Mouse (Mus musculus) neural tube, embryonic 15.5 days (tissue): ENCODE measurements at regions not wholly inside any gene's neighbourhood (a gene's known extent, or its start where the extent isn't known, plus 50 kb on each side); places are given as distances from the start of the nearest gene placed in this dataset.

ENCODE experiments used
- ATAC-seq: fragments of 200-750 bp; cut with Nextera tagmentation; 2 replicates; pipeline ENCODE4 v1.8.0; 2017; ENCODE audit warnings: mild to moderate bottlenecking, moderate TSS enrichment, moderate library complexity; ENCODE audit not compliant: low FRiP score
- H3K27ac ChIP-seq: fragments of 300-500 bp; sonication (generic); replicated peaks from 2 replicates; pipeline ENCODE4 v1.5.1; 2015; ENCODE audit warnings: mild to moderate bottlenecking, inconsistent platforms
- H3K27me3 ChIP-seq: fragments of 300-500 bp; sonication (generic); replicated peaks from 2 replicates; pipeline ENCODE4 v1.6.1; 2015; ENCODE audit warnings: inconsistent platforms
- H3K36me3 ChIP-seq: fragments of 300-500 bp; sonication (generic); 2 replicates; pipeline ENCODE4 v1.6.1; 2015; ENCODE audit warnings: inconsistent platforms
- H3K4me1 ChIP-seq: fragments of 300-500 bp; sonication (generic); 2 replicates; pipeline ENCODE4 v1.6.1; 2015; ENCODE audit warnings: inconsistent platforms
- H3K4me2 ChIP-seq: fragments of 300-500 bp; sonication (generic); 2 replicates; pipeline ENCODE4 v1.6.1; 2015; ENCODE audit warnings: inconsistent platforms, mild to moderate bottlenecking, moderate library complexity
- H3K4me3 ChIP-seq: fragments of 300-500 bp; sonication (generic); replicated peaks from 2 replicates; pipeline ENCODE4 v1.5.1; 2015; ENCODE audit warnings: mild to moderate bottlenecking, inconsistent platforms
- H3K9ac ChIP-seq: fragments of 300-500 bp; sonication (generic); replicated peaks from 2 replicates; pipeline ENCODE4 v1.6.1; 2015; ENCODE audit warnings: mild to moderate bottlenecking, inconsistent platforms
- H3K9me3 ChIP-seq: fragments of 300-500 bp; sonication (generic); replicated peaks from 2 replicates; pipeline ENCODE4 v1.6.1; 2016; ENCODE audit warnings: inconsistent platforms
- WGBS: fragments of 180-500 bp; shearing (Covaris S2); methylation state at CpG from one replicate; pipeline ENCODE4 v1.1.7; 2015; ENCODE audit warnings: mixed read lengths; 5-methylcytosine and 5-hydroxymethylcytosine counted together

DNA sequence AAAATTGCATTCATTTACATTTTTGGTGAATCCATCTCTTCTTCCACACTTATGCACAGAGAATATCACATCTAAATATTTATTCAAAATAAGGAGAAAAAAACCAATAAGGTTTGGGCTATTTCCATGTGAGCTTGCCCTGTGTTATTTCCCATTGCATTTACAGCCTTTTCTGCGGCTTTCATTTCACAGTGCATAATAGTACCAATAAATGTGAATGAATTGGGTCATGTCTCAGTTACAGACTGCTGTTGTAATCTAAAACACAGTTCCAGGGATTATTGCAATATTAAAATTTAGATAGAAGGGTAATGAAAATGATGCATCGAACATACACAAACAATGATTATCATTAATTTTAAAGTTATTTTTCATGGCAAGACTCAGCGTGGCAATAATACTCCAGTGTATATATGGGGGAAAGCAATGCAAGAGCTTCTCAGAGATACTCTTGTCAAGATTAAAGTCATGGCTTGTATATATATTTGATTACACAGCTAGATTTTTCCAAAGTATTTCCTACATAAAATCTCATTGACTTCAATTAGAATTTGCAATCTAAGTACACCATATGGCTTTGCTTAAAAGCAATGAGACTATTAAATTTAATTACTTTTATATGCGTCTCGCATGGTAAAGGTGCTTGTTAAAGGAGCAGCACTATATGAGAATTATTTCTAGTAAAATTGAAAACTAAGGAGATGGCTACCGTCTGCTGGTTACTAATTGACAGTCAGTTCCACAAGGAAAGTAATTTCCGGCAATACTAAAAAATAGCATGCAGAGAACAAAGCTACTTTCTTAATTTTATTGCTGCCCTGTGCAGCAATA, 782.1 kb upstream of the Cdh9 start:
- 52% methylated on average over 7 of the region's 7 CpGs for WGBS
- H3K9me3 ChIP-seq, result no peaks in the 10 kb centered on the region
- H3K4me3 ChIP-seq, result no peak overlapping the region
- peak; percentile 80 for ATAC-seq
- H3K4me1 ChIP-seq, result no peaks in the 10 kb centered on the region
- no peaks in the 10 kb centered on the region for H3K27me3 ChIP-seq
- H3K27ac ChIP-seq, result no peak overlapping the region
- H3K9ac ChIP-seq, result no peak overlapping the region
- no peaks in the 10 kb centered on the region for H3K36me3 ChIP-seq
- no peak overlapping the region for H3K4me2 ChIP-seq

DNA sequence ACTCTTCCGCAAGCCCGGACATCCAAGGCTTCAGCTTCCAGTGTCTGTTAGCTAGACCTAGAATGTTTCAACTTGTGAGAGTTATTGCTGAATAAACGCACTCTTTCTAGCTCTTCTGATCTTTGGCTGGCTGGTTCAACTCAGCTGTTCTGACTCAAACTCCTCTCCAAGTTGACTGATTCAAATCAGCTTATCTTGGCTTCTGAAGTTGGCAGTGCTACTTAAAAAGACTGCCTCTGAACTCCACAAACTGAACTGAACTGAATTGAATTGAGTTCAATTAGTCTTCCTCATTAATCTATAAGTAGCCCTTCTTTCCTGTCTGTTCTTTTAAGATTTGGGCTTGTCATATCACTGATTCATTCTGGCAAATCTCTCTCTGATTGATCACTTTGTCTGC, 769.1 kb upstream of the Cdh9 start:
- Histone ChIP-seq H3K4me2 (no peak overlapping the region), H3K27ac (no peak overlapping the region), H3K4me1 (no peaks in the 10 kb centered on the region), H3K27me3 (no peaks in the 10 kb centered on the region), H3K9ac (no peak overlapping the region), H3K9me3 (no peaks in the 10 kb centered on the region), H3K36me3 (no peaks in the 10 kb centered on the region), H3K4me3 (no peak overlapping the region)
- ATAC-seq, result no peak
- WGBS, result 98% methylated on average over 3 of the region's 3 CpGs

DNA sequence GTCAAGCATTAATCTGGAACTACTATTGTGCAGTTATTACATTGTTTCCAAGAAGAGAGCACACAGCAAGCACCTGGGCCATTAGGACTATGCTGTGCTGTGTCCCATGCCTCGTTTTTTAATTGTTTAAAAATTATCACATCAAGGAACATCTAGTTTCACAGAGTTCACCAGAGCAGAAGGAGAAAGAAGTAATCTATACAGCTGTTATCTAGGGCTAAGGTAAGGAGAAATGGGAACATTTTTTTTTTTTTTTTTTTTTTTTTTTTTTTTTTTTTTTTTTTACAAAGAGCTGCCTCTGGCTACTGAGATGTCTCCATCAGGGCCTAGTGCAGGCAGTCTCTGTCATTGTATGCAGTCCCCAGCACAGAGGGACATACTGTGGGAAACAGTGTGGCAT, 760.0 kb upstream of the Cdh9 start:
- 55% methylated on average over 1 of the region's 1 CpGs for WGBS
- Histone ChIP-seq H3K27ac (no peak overlapping the region), H3K36me3 (no peaks in the 10 kb centered on the region), H3K9me3 (no peaks in the 10 kb centered on the region), H3K27me3 (no peaks in the 10 kb centered on the region), H3K4me1 (no peaks in the 10 kb centered on the region), H3K4me2 (no peak overlapping the region), H3K9ac (no peak overlapping the region), H3K4me3 (no peak overlapping the region)
- ATAC-seq, result no peak

DNA sequence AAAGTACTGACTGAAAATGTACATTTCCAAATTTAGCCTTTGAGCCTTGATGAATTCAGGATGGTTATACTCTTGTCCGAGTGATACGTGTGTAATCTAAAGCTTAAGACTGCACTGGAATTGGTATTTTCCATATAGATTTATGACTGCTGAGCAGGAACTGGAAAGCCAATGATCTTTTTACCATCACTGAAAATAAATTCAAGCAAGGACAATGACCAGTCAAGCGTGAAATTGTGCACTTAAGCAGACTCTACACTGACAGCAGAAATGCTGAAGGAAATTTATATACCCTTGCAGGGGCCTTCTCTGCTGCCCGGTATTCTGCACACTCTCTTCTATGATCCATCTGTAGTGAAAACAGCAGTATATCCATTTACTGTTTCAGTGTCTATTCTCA, 751.8 kb upstream of the Cdh9 start:
- 0 out of 2 replicates have a peak, but pooled peaks have one; percentile 55 for ATAC-seq
- WGBS, result 21% methylated on average over 4 of the region's 4 CpGs

More for the DNA sequence above, 751.8 kb upstream of the Cdh9 start:
- Histone ChIP-seq H3K27ac (no peak overlapping the region), H3K4me3 (no peak overlapping the region), H3K36me3 (no peaks in the 10 kb centered on the region), H3K9me3 (no peaks in the 10 kb centered on the region), H3K4me2 (no peak overlapping the region), H3K4me1 (no peaks in the 10 kb centered on the region), H3K9ac (no peak overlapping the region), H3K27me3 (no peaks in the 10 kb centered on the region)
